Mouse (Mus musculus) lung, embryonic 16.5 days (tissue): ENCODE measurements at regions not wholly inside any gene's neighbourhood (a gene's known extent, or its start where the extent isn't known, plus 50 kb on each side); places are given as distances from the start of the nearest gene placed in this dataset.
A peak's percentile ranks its signal among the peaks of the same experiment; 100 is the strongest.

Experiments
- ATAC-seq: fragments of 200-750 bp; cut with Nextera tagmentation; 2 replicates; pipeline ENCODE4 v1.8.0; 2017; ENCODE audit warnings: low read depth, mild to moderate bottlenecking, moderate library complexity
- H3K27ac ChIP-seq: fragments of 300-500 bp; sonication (generic); 2 replicates; pipeline ENCODE4 v1.5.1; 2014; ENCODE audit warnings: mild to moderate bottlenecking, control low read depth, low read length
- H3K27me3 ChIP-seq: fragments of 300-500 bp; sonication (generic); 2 replicates; pipeline ENCODE4 v1.6.1; 2014; ENCODE audit warnings: low read depth, low read length, mixed read lengths; ENCODE audit not compliant: control insufficient read depth, insufficient read depth
- H3K36me3 ChIP-seq: fragments of 300-500 bp; sonication (generic); 2 replicates; pipeline ENCODE4 v1.6.1; 2014; ENCODE audit warnings: low read length; ENCODE audit not compliant: control insufficient read depth, insufficient read depth
- H3K4me1 ChIP-seq: fragments of 300-500 bp; sonication (generic); replicated peaks from 2 replicates; pipeline ENCODE4 v1.6.1; 2014; ENCODE audit warnings: low read length, mixed read lengths; ENCODE audit not compliant: control insufficient read depth, insufficient read depth
- H3K4me2 ChIP-seq: fragments of 300-500 bp; sonication (generic); 2 replicates; pipeline ENCODE4 v1.6.1; 2014; ENCODE audit warnings: low read depth, low read length, control low read depth
- H3K4me3 ChIP-seq: fragments of 300-500 bp; sonication (generic); 2 replicates; pipeline ENCODE4 v1.5.1; 2014; ENCODE audit warnings: mild to moderate bottlenecking, low read length, control low read depth
- H3K9ac ChIP-seq: fragments of 300-500 bp; sonication (generic); 2 replicates; pipeline ENCODE4 v1.6.1; 2014; ENCODE audit warnings: low read length, control low read depth
- H3K9me3 ChIP-seq: fragments of 300-500 bp; sonication (generic); 2 replicates; pipeline ENCODE4 v1.6.1; 2016; ENCODE audit warnings: low read length; ENCODE audit not compliant: control insufficient read depth
- WGBS: fragments of 180-500 bp; shearing (Covaris S2); extraction: QIAGEN DNeasy Blood & Tissue Kit; methylation state at CpG from one replicate; pipeline ENCODE4 v1.1.7; 2014; 5-methylcytosine and 5-hydroxymethylcytosine counted together

GRCm38 (mm10) chr13:28728768-28729167 lies 224.7 kb downstream of the Sox4 start:
- no peak overlapping the region for H3K9ac ChIP-seq
- no peaks in the 10 kb centered on the region for H3K27me3 ChIP-seq
- H3K27ac ChIP-seq = no peak overlapping the region
- no peaks in the 10 kb centered on the region for H3K9me3 ChIP-seq
- no peaks in the 10 kb centered on the region for H3K36me3 ChIP-seq
- 67% methylated on average over 5 of the region's 5 CpGs for WGBS
- 0 out of 2 replicates have a peak, but pooled peaks cover 3% of the 10 kb centered on the region for H3K4me1 ChIP-seq
- no peak overlapping the region for H3K4me2 ChIP-seq
- H3K4me3 ChIP-seq = no peak overlapping the region
- ATAC-seq = no peak

GRCm38 (mm10) chr13:28724300-28724699 lies 229.2 kb downstream of the Sox4 start:
- ATAC-seq = peak; percentile 73
- Histone ChIP-seq H3K4me3 (no peak overlapping the region), H3K9me3 (no peaks in the 10 kb centered on the region), H3K36me3 (no peaks in the 10 kb centered on the region), H3K4me2 (no peak overlapping the region), H3K27me3 (no peaks in the 10 kb centered on the region), H3K4me1 (peaks cover 21% of the 10 kb centered on the region), H3K27ac (no peak overlapping the region), H3K9ac (no peak overlapping the region)
- 59% methylated on average over 3 of the region's 3 CpGs for WGBS

GRCm38 (mm10) chr13:28722074-28722473 lies 231.4 kb downstream of the Sox4 start:
- Histone ChIP-seq H3K9ac (no peak overlapping the region), H3K9me3 (no peaks in the 10 kb centered on the region), H3K27ac (no peak overlapping the region), H3K27me3 (no peaks in the 10 kb centered on the region), H3K36me3 (no peaks in the 10 kb centered on the region), H3K4me3 (no peak overlapping the region), H3K4me2 (no peak overlapping the region), H3K4me1 (peaks cover 36% of the 10 kb centered on the region)
- WGBS = 84% methylated on average over 2 of the region's 2 CpGs
- ATAC-seq = no peak

GRCm38 (mm10) chr13:28721548-28721981 lies 231.9 kb downstream of the Sox4 start:
- Histone ChIP-seq H3K4me2 (no peak overlapping the region), H3K4me3 (no peak overlapping the region), H3K27me3 (no peaks in the 10 kb centered on the region), H3K27ac (no peak overlapping the region), H3K9me3 (no peaks in the 10 kb centered on the region), H3K4me1 (peaks cover 36% of the 10 kb centered on the region), H3K9ac (no peak overlapping the region), H3K36me3 (no peaks in the 10 kb centered on the region)
- ATAC-seq = no peak
- WGBS = 60% methylated on average over 11 of the region's 11 CpGs

- Histone ChIP-seq H3K27me3 (no peaks in the 10 kb centered on the region), H3K9me3 (no peaks in the 10 kb centered on the region), H3K9ac (no peak overlapping the region), H3K4me1 (peaks cover 36% of the 10 kb centered on the region), H3K27ac (peak overlapping the region; percentile 38; the same call in 1 of the 2 replicates), H3K4me2 (peak overlapping the region; percentile 32), H3K36me3 (no peaks in the 10 kb centered on the region), H3K4me3 (no peak overlapping the region)
- WGBS = 38% methylated on average over 11 of the region's 11 CpGs
- no peak for ATAC-seq
Observed at GRCm38 (mm10) chr13:28720639-28721239, 232.8 kb downstream of the Sox4 start.

GRCm38 (mm10) chr13:28720169-28720568 lies 233.3 kb downstream of the Sox4 start:
- no peak overlapping the region for H3K4me2 ChIP-seq
- ATAC-seq = no peak
- 58% methylated on average over 11 of the region's 11 CpGs for WGBS
- H3K9ac ChIP-seq = no peak overlapping the region
- no peaks in the 10 kb centered on the region for H3K9me3 ChIP-seq
- H3K4me1 ChIP-seq = peaks cover 36% of the 10 kb centered on the region
- H3K27me3 ChIP-seq = no peaks in the 10 kb centered on the region
- H3K36me3 ChIP-seq = no peaks in the 10 kb centered on the region
- 0 out of 2 replicates have a peak overlapping the region, but pooled peaks have one; percentile 2 for H3K27ac ChIP-seq
- H3K4me3 ChIP-seq = no peak overlapping the region

GRCm38 (mm10) chr13:28718868-28719265 lies 234.6 kb downstream of the Sox4 start:
- Histone ChIP-seq H3K27me3 (no peaks in the 10 kb centered on the region), H3K9ac (no peak overlapping the region), H3K4me3 (no peak overlapping the region), H3K4me1 (peaks cover 36% of the 10 kb centered on the region), H3K4me2 (no peak overlapping the region), H3K9me3 (no peaks in the 10 kb centered on the region), H3K27ac (peak overlapping the region; percentile 36), H3K36me3 (no peaks in the 10 kb centered on the region)
- 0 out of 2 replicates have a peak, but pooled peaks have one; percentile 4 for ATAC-seq
- 43% methylated on average over 5 of the region's 5 CpGs for WGBS

- no peak overlapping the region for H3K4me2 ChIP-seq
- 18% methylated on average over 11 of the region's 11 CpGs for WGBS
- H3K27me3 ChIP-seq = no peaks in the 10 kb centered on the region
- ATAC-seq = peak; percentile 85
- no peaks in the 10 kb centered on the region for H3K9me3 ChIP-seq
- H3K4me1 ChIP-seq = peaks cover 36% of the 10 kb centered on the region
- H3K4me3 ChIP-seq = no peak overlapping the region
- no peaks in the 10 kb centered on the region for H3K36me3 ChIP-seq
- H3K27ac ChIP-seq = peak overlapping the region; percentile 36
- H3K9ac ChIP-seq = peak overlapping the region; percentile 2; the same call in 1 of the 2 replicates
Observed at GRCm38 (mm10) chr13:28718169-28718867, 235.2 kb downstream of the Sox4 start.

GRCm38 (mm10) chr13:28717404-28717803 lies 236.1 kb downstream of the Sox4 start:
- ATAC-seq = no peak
- Histone ChIP-seq H3K4me3 (no peak overlapping the region), H3K4me1 (peaks cover 36% of the 10 kb centered on the region), H3K27ac (no peak overlapping the region), H3K36me3 (no peaks in the 10 kb centered on the region), H3K4me2 (no peak overlapping the region), H3K9ac (no peak overlapping the region), H3K27me3 (no peaks in the 10 kb centered on the region), H3K9me3 (no peaks in the 10 kb centered on the region)
- 84% methylated on average over 4 of the region's 4 CpGs for WGBS
